Mouse (Mus musculus) hindbrain, embryonic 15.5 days (tissue): ENCODE data around the gene Kcnip3. TPM values are rescaled to one million over a fixed set of nuclear protein-coding genes. Genes with fewer than 3 reads are reported as not detected.

Experiments
- ATAC-seq: fragments of 200-750 bp; cut with Nextera tagmentation; 2 replicates; pipeline ENCODE4 v1.8.0; 2017; ENCODE audit warnings: low read depth, moderate number of reproducible peaks, moderate TSS enrichment; ENCODE audit not compliant: low FRiP score
- H3K27ac ChIP-seq: fragments of 300-500 bp; sonication (generic); replicated peaks from 2 replicates; pipeline ENCODE4 v1.5.1; 2015; ENCODE audit warnings: mild to moderate bottlenecking, inconsistent platforms
- H3K27me3 ChIP-seq: fragments of 300-500 bp; sonication (generic); 2 replicates; pipeline ENCODE4 v1.6.1; 2015; ENCODE audit warnings: control low read depth, inconsistent platforms
- H3K36me3 ChIP-seq: fragments of 300-500 bp; sonication (generic); 2 replicates; pipeline ENCODE4 v1.6.1; 2015; ENCODE audit warnings: control low read depth, inconsistent platforms
- H3K4me1 ChIP-seq: fragments of 300-500 bp; sonication (generic); replicated peaks from 2 replicates; pipeline ENCODE4 v1.6.1; 2015; ENCODE audit warnings: control low read depth, inconsistent platforms
- H3K4me2 ChIP-seq: fragments of 300-500 bp; sonication (generic); 2 replicates; pipeline ENCODE4 v1.6.1; 2015; ENCODE audit warnings: moderate library complexity, mild to moderate bottlenecking, inconsistent platforms
- H3K4me3 ChIP-seq: fragments of 300-500 bp; sonication (generic); 2 replicates; pipeline ENCODE4 v1.5.1; 2015; ENCODE audit warnings: mild to moderate bottlenecking, inconsistent platforms
- H3K9ac ChIP-seq: fragments of 300-500 bp; sonication (generic); 2 replicates; pipeline ENCODE4 v1.6.1; 2015; ENCODE audit warnings: inconsistent platforms
- H3K9me3 ChIP-seq: fragments of 300-500 bp; sonication (generic); 2 replicates; pipeline ENCODE4 v1.6.1; 2016; ENCODE audit warnings: control low read depth, inconsistent platforms
- WGBS: fragments of 180-500 bp; shearing (Covaris S2); methylation state at CpG from one replicate; pipeline ENCODE4 v1.1.7; 2015; 5-methylcytosine and 5-hydroxymethylcytosine counted together
- polyA plus RNA-seq: library from polyadenylated mRNA; unstranded; fragments of >200 nt; fragmentation: Nextera tagmentation; extraction: Ambion mirVana; gene quantifications from 2 replicates; pipeline ENCODE4 v1.2.1, GENCODE M21; 2015

Kcnip3 gene
- polyA plus RNA-seq, 1 experiment from 2014 or later = 13.9 TPM

- Histone ChIP-seq H3K9ac (no peak overlapping the region), H3K9me3 (no peaks in the 10 kb centered on the region), H3K4me3 (no peak overlapping the region)
These were observed 8.7 kb downstream of the Kcnip3 start for GRCm38 (mm10) chr2:127513244-127513643.

GRCm38 (mm10) chr2:127511426-127511825 is 10.5 kb downstream of the Kcnip3 start:
- Histone ChIP-seq H3K36me3 (no peaks in the 10 kb centered on the region), H3K9ac (no peak overlapping the region), H3K9me3 (no peaks in the 10 kb centered on the region), H3K4me1 (peaks cover 6% of the 10 kb centered on the region; the same call in 1 of the 2 replicates), H3K4me2 (no peak overlapping the region), H3K27me3 (no peaks in the 10 kb centered on the region), H3K27ac (no peak overlapping the region), H3K4me3 (no peak overlapping the region)
- ATAC-seq = no peak
- WGBS = 36% methylated on average over 4 of the region's 4 CpGs

More at GRCm38 (mm10) chr2:127513244-127513643, 8.7 kb downstream of the Kcnip3 start:
- no peak for ATAC-seq
- Histone ChIP-seq H3K36me3 (no peaks in the 10 kb centered on the region), H3K27ac (no peak overlapping the region), H3K4me2 (no peak overlapping the region), H3K27me3 (no peaks in the 10 kb centered on the region), H3K4me1 (peaks cover 18% of the 10 kb centered on the region)
- WGBS = 57% methylated on average over 3 of the region's 3 CpGs

- H3K4me3 ChIP-seq = no peak overlapping the region
- H3K9me3 ChIP-seq = no peaks in the 10 kb centered on the region
- H3K27ac ChIP-seq = peak overlapping the region; percentile 56; the same call in 1 of the 2 replicates
- no peak overlapping the region for H3K9ac ChIP-seq
- 59% methylated on average over 7 of the region's 7 CpGs for WGBS
- ATAC-seq = no peak
- H3K27me3 ChIP-seq = no peaks in the 10 kb centered on the region
- no peaks in the 10 kb centered on the region for H3K36me3 ChIP-seq
- H3K4me1 ChIP-seq = peaks cover 18% of the 10 kb centered on the region
- H3K4me2 ChIP-seq = no peak overlapping the region
These were observed 13.8 kb downstream of the Kcnip3 start for GRCm38 (mm10) chr2:127507967-127508660.

- peak; percentile 59 for ATAC-seq
- H3K9ac ChIP-seq = no peak overlapping the region
- H3K9me3 ChIP-seq = no peaks in the 10 kb centered on the region
- no peaks in the 10 kb centered on the region for H3K27me3 ChIP-seq
- H3K4me2 ChIP-seq = no peak overlapping the region
- no peak overlapping the region for H3K4me3 ChIP-seq
- 31% methylated on average over 7 of the region's 7 CpGs for WGBS
- H3K27ac ChIP-seq = no peak overlapping the region
- H3K4me1 ChIP-seq = peaks cover 18% of the 10 kb centered on the region
- no peaks in the 10 kb centered on the region for H3K36me3 ChIP-seq
These were observed 14.7 kb downstream of the Kcnip3 start for GRCm38 (mm10) chr2:127507077-127507774.

GRCm38 (mm10) chr2:127506131-127506632 is 15.7 kb downstream of the Kcnip3 start:
- Histone ChIP-seq H3K9me3 (no peaks in the 10 kb centered on the region), H3K4me3 (no peak overlapping the region), H3K4me1 (peaks cover 14% of the 10 kb centered on the region), H3K4me2 (no peak overlapping the region), H3K36me3 (no peaks in the 10 kb centered on the region), H3K27me3 (no peaks in the 10 kb centered on the region), H3K27ac (no peak overlapping the region), H3K9ac (no peak overlapping the region)
- no peak for ATAC-seq
- 88% methylated on average over 6 of the region's 6 CpGs for WGBS

GRCm38 (mm10) chr2:127505196-127505595 is 16.7 kb downstream of the Kcnip3 start:
- Histone ChIP-seq H3K27ac (no peak overlapping the region; the same call in 1 of the 2 replicates), H3K4me2 (no peak overlapping the region), H3K9me3 (no peaks in the 10 kb centered on the region), H3K36me3 (no peaks in the 10 kb centered on the region), H3K9ac (no peak overlapping the region), H3K4me1 (peaks cover 11% of the 10 kb centered on the region), H3K27me3 (no peaks in the 10 kb centered on the region), H3K4me3 (no peak overlapping the region)
- 80% methylated on average over 4 of the region's 4 CpGs for WGBS
- no peak for ATAC-seq

GRCm38 (mm10) chr2:127503751-127504549 is 17.9 kb downstream of the Kcnip3 start:
- no peak overlapping the region for H3K4me2 ChIP-seq
- H3K27me3 ChIP-seq = no peaks in the 10 kb centered on the region
- peaks cover 11% of the 10 kb centered on the region for H3K4me1 ChIP-seq
- ATAC-seq = peak; percentile 76
- WGBS = 37% methylated on average over 8 of the region's 8 CpGs
- H3K9me3 ChIP-seq = no peaks in the 10 kb centered on the region
- H3K9ac ChIP-seq = no peak overlapping the region
- no peak overlapping the region for H3K4me3 ChIP-seq
- no peaks in the 10 kb centered on the region for H3K36me3 ChIP-seq
- H3K27ac ChIP-seq = peak overlapping the region; percentile 50; the same call in 1 of the 2 replicates

- 61% methylated on average over 7 of the region's 7 CpGs for WGBS
- Histone ChIP-seq H3K27ac (no peak overlapping the region), H3K27me3 (no peaks in the 10 kb centered on the region), H3K36me3 (no peaks in the 10 kb centered on the region), H3K9ac (no peak overlapping the region), H3K9me3 (no peaks in the 10 kb centered on the region), H3K4me3 (no peak overlapping the region), H3K4me2 (no peak overlapping the region), H3K4me1 (peaks cover 11% of the 10 kb centered on the region)
- no peak for ATAC-seq
These were observed 20.8 kb downstream of the Kcnip3 start for GRCm38 (mm10) chr2:127501061-127501460.

GRCm38 (mm10) chr2:127498750-127499149 is 23.1 kb downstream of the Kcnip3 start:
- H3K9me3 ChIP-seq = no peaks in the 10 kb centered on the region
- no peak overlapping the region for H3K9ac ChIP-seq
- 84% methylated on average over 8 of the region's 8 CpGs for WGBS
- no peak for ATAC-seq
- no peak overlapping the region for H3K27ac ChIP-seq
- H3K36me3 ChIP-seq = no peaks in the 10 kb centered on the region
- no peak overlapping the region for H3K4me3 ChIP-seq
- peaks cover under 1% of the 10 kb centered on the region for H3K4me1 ChIP-seq
- H3K27me3 ChIP-seq = no peaks in the 10 kb centered on the region
- no peak overlapping the region for H3K4me2 ChIP-seq

- no peak overlapping the region for H3K4me2 ChIP-seq
- WGBS = 44% methylated on average over 1 of the region's 1 CpGs
- no peaks in the 10 kb centered on the region for H3K9me3 ChIP-seq
- no peaks in the 10 kb centered on the region for H3K27me3 ChIP-seq
- H3K27ac ChIP-seq = no peak overlapping the region
- no peaks in the 10 kb centered on the region for H3K36me3 ChIP-seq
- no peak overlapping the region for H3K4me3 ChIP-seq
- no peak for ATAC-seq
- no peak overlapping the region for H3K9ac ChIP-seq
- H3K4me1 ChIP-seq = no peaks in the 10 kb centered on the region
These were observed 25.6 kb downstream of the Kcnip3 start for GRCm38 (mm10) chr2:127496321-127496720.

GRCm38 (mm10) chr2:127484476-127485170 is 37.3 kb downstream of the Kcnip3 start:
- Histone ChIP-seq H3K4me1 (peaks cover 34% of the 10 kb centered on the region), H3K4me3 (peak overlapping the region; percentile 17; the same call in 1 of the 2 replicates), H3K9me3 (no peaks in the 10 kb centered on the region), H3K27me3 (peaks cover 67% of the 10 kb centered on the region), H3K27ac (no peak overlapping the region), H3K9ac (no peak overlapping the region), H3K36me3 (no peaks in the 10 kb centered on the region), H3K4me2 (peak overlapping the region; percentile 49)
- WGBS = 7% methylated on average over 19 of the region's 19 CpGs
- ATAC-seq = peak; percentile 72
